Mouse (Mus musculus) stomach, embryonic 14.5 days (tissue): ENCODE data around the gene Ifne. TPM values are rescaled to one million over a fixed set of nuclear protein-coding genes. Genes with fewer than 3 reads are reported as not detected.
"Not testable (repeated sequence)": the region's sequence is repeated elsewhere in the genome, so short reads cannot be mapped to it uniquely, and the experiment has no call there.

Experiments used
- ATAC-seq: fragments of 200-750 bp; cut with Nextera tagmentation; 2 replicates; pipeline ENCODE4 v1.8.0; 2017; ENCODE audit warnings: low read depth, moderate TSS enrichment; ENCODE audit not compliant: insufficient number of reproducible peaks, insufficient read depth, low FRiP score
- H3K27ac ChIP-seq: fragments of 300-500 bp; sonication (generic); 2 replicates; pipeline ENCODE4 v1.5.1; 2014; ENCODE audit warnings: mild to moderate bottlenecking, low read length, moderate library complexity, mixed read lengths
- H3K27me3 ChIP-seq: fragments of 300-500 bp; sonication (generic); 2 replicates; pipeline ENCODE4 v1.6.1; 2014; ENCODE audit warnings: low read length, control low read depth, mixed read lengths; ENCODE audit not compliant: control insufficient read depth, insufficient read depth
- H3K36me3 ChIP-seq: fragments of 300-500 bp; sonication (generic); 2 replicates; pipeline ENCODE4 v1.6.1; 2014; ENCODE audit warnings: mild to moderate bottlenecking, control low read depth, low read length, moderate library complexity, mixed read lengths; ENCODE audit not compliant: control insufficient read depth, insufficient read depth
- H3K4me1 ChIP-seq: fragments of 300-500 bp; sonication (generic); 2 replicates; pipeline ENCODE4 v1.6.1; 2014; ENCODE audit warnings: low read length, control low read depth, mixed read lengths; ENCODE audit not compliant: control insufficient read depth, insufficient read depth
- H3K4me2 ChIP-seq: fragments of 300-500 bp; sonication (generic); replicated peaks from 2 replicates; pipeline ENCODE4 v1.6.1; 2014; ENCODE audit warnings: low read depth, low read length, control low read depth
- H3K4me3 ChIP-seq: fragments of 300-500 bp; sonication (generic); 2 replicates; pipeline ENCODE4 v1.5.1; 2014; ENCODE audit warnings: low read depth, low read length, control low read depth
- H3K9ac ChIP-seq: fragments of 300-500 bp; sonication (generic); replicated peaks from 2 replicates; pipeline ENCODE4 v1.6.1; 2014; ENCODE audit warnings: low read depth, mild to moderate bottlenecking, control low read depth, low read length, moderate library complexity, mixed read lengths
- H3K9me3 ChIP-seq: fragments of 300-500 bp; sonication (generic); 2 replicates; pipeline ENCODE4 v1.6.1; 2016; ENCODE audit warnings: low read depth, low read length, control low read depth; ENCODE audit not compliant: control insufficient read depth
- WGBS: fragments of 180-500 bp; shearing (Covaris S2); extraction: QIAGEN DNeasy Blood & Tissue Kit; methylation state at CpG from one replicate; pipeline ENCODE4 v1.1.7; 2014; 5-methylcytosine and 5-hydroxymethylcytosine counted together
- polyA plus RNA-seq: library from polyadenylated mRNA; unstranded; fragments of >200 nt; fragmentation: Nextera tagmentation; extraction: Ambion mirVana; gene quantifications from 2 replicates; pipeline ENCODE4 v1.2.1, GENCODE M21; 2014

Gene Ifne
- polyA plus RNA-seq, 1 experiment from 2014 or later: not detected

DNA sequence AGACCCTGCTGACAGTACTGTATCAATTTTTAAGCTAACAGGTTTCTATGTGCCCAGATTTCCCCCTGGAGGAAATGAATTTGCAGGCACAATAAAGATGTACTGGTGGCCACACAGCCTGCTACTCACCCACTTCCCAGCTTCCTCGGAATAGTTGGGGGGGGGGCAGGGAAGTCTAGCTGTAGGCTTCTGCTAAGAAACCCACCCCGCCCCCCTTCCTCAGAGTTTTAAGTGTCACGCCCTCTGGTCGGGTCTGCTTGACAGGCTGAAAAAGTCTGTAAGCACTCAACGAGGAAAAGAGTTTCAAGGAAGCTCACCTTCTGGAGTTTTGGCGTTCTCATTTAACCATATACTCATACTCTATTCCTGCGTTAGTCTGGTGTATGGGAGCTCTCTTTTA is 16.7 kb downstream of the Ifne start:
- Histone ChIP-seq H3K9me3 (no peaks in the 10 kb centered on the region), H3K27ac (no peak overlapping the region), H3K27me3 (no peaks in the 10 kb centered on the region), H3K36me3 (no peaks in the 10 kb centered on the region), H3K4me3 (no peak overlapping the region), H3K9ac (no peak overlapping the region), H3K4me1 (no peaks in the 10 kb centered on the region), H3K4me2 (no peak overlapping the region)
- ATAC-seq: no peak
- 5% methylated on average over 7 of the region's 7 CpGs for WGBS

DNA sequence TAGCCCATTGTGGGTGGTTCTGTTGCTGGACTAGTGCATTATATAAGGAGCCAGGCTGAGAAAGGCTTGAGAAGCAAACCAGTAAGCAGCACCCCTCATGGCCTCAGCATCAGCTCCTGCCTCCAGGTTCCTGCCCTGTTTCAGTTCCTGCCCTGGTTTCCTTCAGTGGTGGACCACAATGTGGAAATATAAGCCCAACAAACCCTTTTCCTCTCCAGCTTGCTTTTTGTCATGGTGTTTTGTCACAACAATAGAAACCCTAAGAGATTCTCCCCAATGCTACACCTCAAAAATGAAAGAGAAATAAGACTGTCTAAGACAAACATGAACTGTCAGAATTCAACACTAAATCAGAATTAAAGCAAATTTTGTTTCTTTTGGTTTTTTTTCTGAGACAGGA is 20.8 kb downstream of the Ifne start:
- no peak overlapping the region for H3K4me3 ChIP-seq
- no peak overlapping the region for H3K9ac ChIP-seq
- H3K4me2 ChIP-seq: no peak overlapping the region
- H3K4me1 ChIP-seq: no peaks in the 10 kb centered on the region
- H3K9me3 ChIP-seq: no peaks in the 10 kb centered on the region
- ATAC-seq: no peak
- H3K27me3 ChIP-seq: no peaks in the 10 kb centered on the region
- H3K36me3 ChIP-seq: no peaks in the 10 kb centered on the region
- no peak overlapping the region for H3K27ac ChIP-seq

DNA sequence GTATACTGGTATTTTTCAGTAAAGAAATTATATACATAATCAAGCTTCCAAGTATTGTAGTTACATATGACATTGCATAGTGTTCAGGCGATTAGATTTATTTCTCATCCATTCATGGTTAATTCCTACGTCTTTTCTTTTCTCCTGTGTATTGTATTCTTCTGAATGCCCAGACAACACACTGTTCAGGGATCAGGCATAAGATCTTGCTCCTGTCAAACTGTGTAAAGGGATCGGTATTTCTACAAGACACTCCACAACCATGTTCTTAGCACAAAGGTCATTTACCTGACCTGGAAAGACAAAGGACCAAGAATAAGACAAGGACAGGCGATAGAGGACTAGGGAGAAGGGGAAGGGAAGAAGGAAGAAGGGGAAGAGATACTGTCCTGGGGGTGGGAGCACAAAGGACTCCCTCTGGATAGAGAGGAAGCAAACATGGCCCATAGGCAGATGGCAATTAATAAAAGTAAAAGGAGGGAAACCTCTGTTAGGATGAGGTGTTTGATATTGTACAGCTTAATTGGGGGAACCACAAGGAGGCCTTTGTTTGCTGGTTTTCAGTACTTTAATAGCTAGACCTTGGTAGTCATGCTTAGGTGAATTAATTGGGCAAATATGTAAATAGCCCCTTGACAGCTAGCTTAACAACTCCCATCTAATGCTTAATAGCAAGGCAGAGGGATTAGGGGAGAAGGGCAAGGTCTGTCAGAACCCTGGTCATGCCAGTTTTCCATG is 28.8 kb downstream of the Ifne start:
- ATAC-seq: no peak
- H3K4me3 ChIP-seq: no peak overlapping the region
- no peaks in the 10 kb centered on the region for H3K4me1 ChIP-seq
- H3K9me3 ChIP-seq: no peaks in the 10 kb centered on the region
- H3K36me3 ChIP-seq: no peaks in the 10 kb centered on the region
- no peaks in the 10 kb centered on the region for H3K27me3 ChIP-seq
- no peak overlapping the region for H3K4me2 ChIP-seq
- WGBS: 70% methylated on average over 4 of the region's 4 CpGs
- no peak overlapping the region for H3K27ac ChIP-seq
- H3K9ac ChIP-seq: no peak overlapping the region

DNA sequence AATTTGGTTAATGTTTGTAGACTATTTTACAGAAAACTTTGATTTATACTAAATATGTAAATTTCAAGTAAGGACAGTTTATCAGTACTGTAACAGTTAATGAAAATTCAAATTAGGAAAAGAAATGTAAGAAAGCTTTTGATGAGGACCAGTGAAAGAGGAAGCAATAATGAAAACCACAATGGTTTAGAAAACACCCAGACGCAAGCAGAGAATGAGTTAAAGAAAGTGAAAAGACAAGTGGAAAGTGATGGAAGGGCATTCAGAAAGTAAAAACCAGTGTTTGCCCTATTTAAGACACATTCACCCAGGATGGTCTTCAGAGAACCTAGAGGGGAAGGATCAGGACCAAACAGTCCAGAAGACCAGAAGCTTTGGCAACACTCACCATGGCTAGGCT is 30.3 kb downstream of the Ifne start, which contains the start of gene Ifna1:
TSS of gene Ifna1 (plus strand) at position 390 of the 400 bp plus-strand sequence.
- ATAC-seq: no peak
- 84% methylated on average over 1 of the region's 1 CpGs for WGBS

DNA sequence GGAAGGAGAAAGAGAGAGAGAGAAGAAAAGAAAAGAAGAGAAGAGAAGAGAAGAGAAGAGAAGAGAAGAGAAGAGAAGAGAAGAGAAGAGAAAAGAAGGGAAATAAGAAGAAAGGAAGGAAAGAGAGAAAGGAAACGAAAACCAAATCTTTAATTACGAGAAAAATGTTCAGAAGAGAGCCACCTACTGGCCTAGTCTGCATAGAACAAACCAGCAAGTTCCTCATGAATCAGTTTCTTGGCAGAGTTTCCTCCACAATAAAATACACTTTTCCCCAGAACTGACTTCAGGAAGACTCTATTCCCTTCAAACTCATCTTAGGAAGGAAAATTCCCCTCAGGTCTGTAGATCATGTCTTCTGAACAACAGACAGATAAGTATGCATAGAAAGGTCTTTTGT is 34.7 kb downstream of the Ifne start:
- no peak overlapping the region for H3K9ac ChIP-seq
- no peaks in the 10 kb centered on the region for H3K36me3 ChIP-seq
- no peak for ATAC-seq
- H3K4me2 ChIP-seq: no peak overlapping the region
- H3K4me1 ChIP-seq: no peaks in the 10 kb centered on the region
- H3K27ac ChIP-seq: no peak overlapping the region
- no peak overlapping the region for H3K4me3 ChIP-seq
- no peaks in the 10 kb centered on the region for H3K9me3 ChIP-seq
- WGBS: 49% methylated on average over 2 of the region's 2 CpGs
- H3K27me3 ChIP-seq: no peaks in the 10 kb centered on the region

More for the DNA sequence above, 30.3 kb downstream of the Ifne start, which contains the start of gene Ifna1:
- H3K36me3 ChIP-seq: no peaks in the 10 kb centered on the region
- H3K9ac ChIP-seq: no peak within 1 kb of the TSS
- no peak within 1 kb of the TSS for H3K4me2 ChIP-seq
- H3K4me1 ChIP-seq: no peaks in the 10 kb centered on the region
- no peak within 1 kb of the TSS for H3K4me3 ChIP-seq
- H3K27me3 ChIP-seq: no peaks in the 10 kb centered on the region
- H3K9me3 ChIP-seq: no peaks in the 10 kb centered on the region
- no peak within 1 kb of the TSS for H3K27ac ChIP-seq

DNA sequence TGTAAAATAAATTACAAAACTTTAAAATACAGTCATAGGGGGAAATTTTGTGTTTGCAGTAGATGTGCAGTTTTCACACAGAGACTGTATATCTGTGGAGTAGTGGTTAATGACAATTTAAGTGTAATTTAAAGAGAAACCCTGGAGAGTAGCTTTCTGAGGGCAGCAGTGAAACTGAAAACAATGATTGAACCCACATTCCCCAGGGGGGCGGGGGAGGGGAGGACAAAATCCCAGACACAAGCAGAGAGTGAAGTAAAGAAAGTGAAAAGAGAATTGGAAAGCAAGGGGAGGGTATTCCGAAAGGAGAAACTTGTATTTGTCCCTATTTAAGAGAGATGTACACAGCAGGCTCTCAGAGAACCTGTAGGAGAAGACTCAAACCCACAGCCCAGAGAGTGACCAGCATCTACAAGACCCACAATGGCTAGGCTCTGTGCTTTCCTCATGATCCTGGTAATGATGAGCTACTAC is 38.5 kb downstream of the Ifne start, which contains the start of gene Ifna4:
TSS of gene Ifna4 (plus strand) at position 424 of the 474 bp plus-strand sequence.
- Histone ChIP-seq H3K9me3 (no peaks in the 10 kb centered on the region), H3K9ac (no peak within 1 kb of the TSS), H3K27me3 (no peaks in the 10 kb centered on the region), H3K27ac (no peak within 1 kb of the TSS), H3K4me1 (no peaks in the 10 kb centered on the region), H3K4me3 (no peak within 1 kb of the TSS), H3K36me3 (no peaks in the 10 kb centered on the region), H3K4me2 (no peak within 1 kb of the TSS)
- no peak for ATAC-seq
- WGBS: 63% methylated on average over 2 of the region's 2 CpGs

DNA sequence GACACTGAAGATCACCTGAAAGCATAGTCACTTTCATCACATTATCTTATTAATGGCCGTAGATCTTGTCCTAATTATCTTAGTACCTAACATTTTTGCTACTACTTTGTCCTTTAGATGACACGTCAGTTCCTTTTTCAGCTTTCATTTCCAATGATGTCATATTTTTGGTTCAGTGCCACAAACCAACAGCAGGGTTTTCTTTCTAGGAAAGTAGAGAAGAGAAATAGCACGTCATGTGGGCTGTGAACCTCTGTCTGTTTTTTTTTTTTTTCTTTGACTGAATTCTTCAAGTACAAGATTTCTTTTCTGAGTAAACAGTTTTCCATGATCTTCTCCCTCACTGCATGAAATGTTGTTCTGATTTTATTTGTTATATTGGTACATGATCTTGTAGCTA is 39.9 kb downstream of the Ifne start:
- H3K36me3 ChIP-seq: no peaks in the 10 kb centered on the region
- H3K9ac ChIP-seq: no peak overlapping the region
- H3K4me1 ChIP-seq: no peaks in the 10 kb centered on the region
- H3K27ac ChIP-seq: no peak overlapping the region
- H3K4me3 ChIP-seq: no peak overlapping the region
- ATAC-seq: no peak
- H3K9me3 ChIP-seq: no peaks in the 10 kb centered on the region
- 75% methylated on average over 3 of the region's 3 CpGs for WGBS
- H3K27me3 ChIP-seq: no peaks in the 10 kb centered on the region
- H3K4me2 ChIP-seq: no peak overlapping the region

DNA sequence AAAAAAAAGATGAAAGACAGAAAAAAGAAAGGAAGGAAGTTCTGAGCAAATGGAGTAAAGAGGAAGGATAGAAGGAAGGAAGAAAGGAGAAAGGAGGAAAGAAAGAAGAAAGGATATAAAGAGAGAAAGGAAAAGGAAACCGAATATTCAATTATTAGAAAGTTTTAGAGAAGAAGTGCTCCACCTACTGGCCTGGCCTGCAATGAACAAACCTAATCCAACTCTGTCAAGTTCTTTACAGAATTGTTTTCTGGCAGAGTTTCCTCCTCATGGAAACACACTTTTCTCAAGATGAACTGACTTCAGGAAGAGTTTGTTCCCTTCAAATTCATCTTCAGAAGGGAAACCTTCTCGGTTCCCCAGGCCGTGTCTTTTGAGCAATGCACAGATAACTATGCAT is 41.2 kb downstream of the Ifne start:
- Histone ChIP-seq H3K4me1 (no peaks in the 10 kb centered on the region), H3K9ac (no peak overlapping the region), H3K36me3 (no peaks in the 10 kb centered on the region), H3K9me3 (no peaks in the 10 kb centered on the region), H3K27ac (no peak overlapping the region), H3K27me3 (no peaks in the 10 kb centered on the region), H3K4me3 (no peak overlapping the region), H3K4me2 (no peak overlapping the region)
- ATAC-seq: no peak
- WGBS: 49% methylated on average over 3 of the region's 3 CpGs

DNA sequence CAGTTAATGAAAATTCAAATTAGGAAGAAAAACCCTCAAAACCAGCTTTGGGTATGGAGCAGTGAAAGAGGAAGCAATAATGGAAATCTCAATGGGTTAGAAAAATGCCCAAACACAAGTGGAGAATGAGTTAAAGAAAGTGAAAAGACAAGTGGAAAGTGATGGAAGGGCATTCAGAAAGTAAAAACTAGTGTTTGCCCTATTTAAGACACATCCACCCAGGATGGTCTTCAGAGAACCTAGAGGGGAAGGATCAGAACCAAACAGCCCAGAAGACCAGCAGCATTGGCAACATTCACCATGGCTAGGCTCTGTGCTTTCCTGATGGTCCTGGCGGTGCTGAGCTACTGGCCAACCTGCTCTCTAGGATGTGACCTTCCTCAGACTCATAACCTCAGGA is 44.8 kb downstream of the Ifne start, which contains the start of gene Ifna5:
TSS of gene Ifna5 (plus strand) at position 301 of the 400 bp plus-strand sequence.
- ATAC-seq, H3K27me3 ChIP-seq, H3K9ac ChIP-seq, H3K4me3 ChIP-seq, H3K4me1 ChIP-seq, H3K27ac ChIP-seq, H3K4me2 ChIP-seq, H3K9me3 ChIP-seq, H3K36me3 ChIP-seq: not testable (repeated sequence)
- 64% methylated on average over 1 of the region's 1 CpGs for WGBS
